In genomic region chr7:4149209-4150054, GRCm38 (mm10) we compare ENCODE assay signal across 8 mouse cellular contexts. TPM values are rescaled to one million over a fixed set of nuclear protein-coding genes. Genes with fewer than 3 reads are reported as not detected.
DNase-seq lines count a peak whose midpoint lies in the region; ATAC-seq and TF ChIP-seq lines count a peak whose summit lies in the region.

No protein-coding gene starts in this region.

- peaks cover 46% of the 10 kb centered on the region for H3K36me3 ChIP-seq in embryonic facial prominence, embryonic 12.5 days
- no peaks in the 10 kb centered on the region for H3K36me3 ChIP-seq in heart, adult 2 months (ENCODE audit: control insufficient read depth, insufficient read depth, low read length)
- peaks cover 52% of the 10 kb centered on the region for H3K36me3 ChIP-seq in limb, embryonic 14.5 days (ENCODE audit: control insufficient read depth, insufficient read depth, low read length)
- peaks cover 26% of the 10 kb centered on the region for H3K36me3 ChIP-seq in midbrain, embryonic 16.5 days (ENCODE audit: control insufficient read depth, insufficient read depth, low read length)

- intact Hi-C loops in heart, adult 2 months (cut with DNase I) = loop anchor here (2.0 to 10.0 kb wide), 3 partner anchors 15 to 765 kb away; partner anchors contain the start of genes Cdc42ep5 and Zfp628

- H3K4me3 ChIP-seq in embryonic facial prominence, embryonic 12.5 days = peak overlapping the region; percentile 68
- H3K4me3 ChIP-seq in heart, adult 2 months = peak overlapping the region; percentile 64
- H3K4me3 ChIP-seq in limb, embryonic 14.5 days (replicated peaks; ENCODE audit: low read length) = peak overlapping the region; percentile 52
- peak overlapping the region; percentile 82 for H3K4me3 ChIP-seq in midbrain, embryonic 16.5 days (ENCODE audit: low read depth, low read length)

- WGBS in embryonic facial prominence, embryonic 12.5 days = under 1% methylated on average over 64 of the region's 64 CpGs
- WGBS in heart, adult 2 months = under 1% methylated on average over 64 of the region's 64 CpGs
- 2% methylated on average over 64 of the region's 64 CpGs for whole genome bisulfite sequencing in limb, embryonic 14.5 days
- under 1% methylated on average over 64 of the region's 64 CpGs for WGBS in midbrain, embryonic 16.5 days

- H3K4me2 ChIP-seq in embryonic facial prominence, embryonic 12.5 days (replicated peaks) = peak overlapping the region; percentile 85
- H3K4me2 ChIP-seq in limb, embryonic 14.5 days (replicated peaks; ENCODE audit: low read depth, low read length, severe bottlenecking) = peak overlapping the region; percentile 68
- peak overlapping the region; percentile 100 for H3K4me2 ChIP-seq in midbrain, embryonic 16.5 days (ENCODE audit: low read length)

- 0 out of 2 replicates have a peak, but pooled peaks have one; percentile 17 for TF ChIP-seq EP300 in heart, adult 2 months (IDR thresholded peaks at IDR 0.05; ENCODE audit: insufficient read depth, low read depth, low read length)

- DNase-seq in 3134 (ENCODE audit: extremely low read depth, insufficient read length, low spot score) = peak; percentile 87
- peak; percentile 80 for DNase-seq in adrenal gland, postnatal 25 days
- peak; percentile 90 to 92 for DNase-seq in heart, adult 2 months
- DNase-seq in kidney, adult 8-10 months = peak; percentile 81
- DNase-seq in limb, embryonic 14.5 days (ENCODE audit: low spot score) = peak; percentile 83
- peak; percentile 76 to 79 for DNase-seq in spleen, postnatal 10 days (ENCODE audit: low spot score in 2 of 2)

- no peak for TF ChIP-seq CTCF in heart, adult 2 months (IDR thresholded peaks at IDR 0.05)

- H3K27ac ChIP-seq in embryonic facial prominence, embryonic 12.5 days = peak overlapping the region; percentile 88
- peak overlapping the region; percentile 99 for H3K27ac ChIP-seq in heart, adult 2 months
- H3K27ac ChIP-seq in limb, embryonic 14.5 days (replicated peaks; ENCODE audit: low read depth, low read length) = peak overlapping the region; percentile 86
- peak overlapping the region; percentile 92 for H3K27ac ChIP-seq in midbrain, embryonic 16.5 days (ENCODE audit: low read length)

- no peaks in the 10 kb centered on the region for H3K9me3 ChIP-seq in embryonic facial prominence, embryonic 12.5 days
- H3K9me3 ChIP-seq in limb, embryonic 14.5 days (ENCODE audit: control insufficient read depth, low read length) = no peaks in the 10 kb centered on the region
- no peaks in the 10 kb centered on the region for H3K9me3 ChIP-seq in midbrain, embryonic 16.5 days (replicated peaks; ENCODE audit: control insufficient read depth, low read length, poor library complexity, severe bottlenecking)

- ATAC-seq in embryonic facial prominence, embryonic 12.5 days (ENCODE audit: insufficient number of reproducible peaks, insufficient read depth, low FRiP score, low TSS enrichment) = peak; percentile 42
- peak; percentile 65 for ATAC-seq in limb, embryonic 14.5 days (ENCODE audit: low FRiP score, low read depth)
- ATAC-seq in midbrain, embryonic 16.5 days = peak; percentile 76

- peaks cover 23% of the 10 kb centered on the region for H3K4me1 ChIP-seq in embryonic facial prominence, embryonic 12.5 days
- H3K4me1 ChIP-seq in heart, adult 2 months (ENCODE audit: control insufficient read depth, insufficient read depth, low read length) = peaks cover 4% of the 10 kb centered on the region
- H3K4me1 ChIP-seq in limb, embryonic 14.5 days (ENCODE audit: control insufficient read depth, insufficient read depth, low read length) = peaks cover 18% of the 10 kb centered on the region
- H3K4me1 ChIP-seq in midbrain, embryonic 16.5 days (ENCODE audit: control insufficient read depth, insufficient read depth, low read length) = peaks cover 25% of the 10 kb centered on the region

- no peaks in the 10 kb centered on the region for H3K79me2 ChIP-seq in heart, adult 2 months (replicated peaks; ENCODE audit: control insufficient read depth, insufficient read depth, low read length)

- TF ChIP-seq POLR2A in heart, adult 2 months (IDR thresholded peaks at IDR 0.05; ENCODE audit: insufficient read depth, low read depth, low read length) = peak; percentile 81
- TF ChIP-seq POLR2A in limb, embryonic 14.5 days (IDR thresholded peaks at IDR 0.05; ENCODE audit: borderline replicate concordance, extremely low read depth, insufficient read depth, insufficient read length) = no peak

- peaks cover 16% of the 10 kb centered on the region for H3K27me3 ChIP-seq in embryonic facial prominence, embryonic 12.5 days
- no peaks in the 10 kb centered on the region for H3K27me3 ChIP-seq in heart, adult 2 months (ENCODE audit: control insufficient read depth, insufficient read depth, low read length)
- peaks cover 11% of the 10 kb centered on the region; the same call in 1 of the 2 replicates for H3K27me3 ChIP-seq in limb, embryonic 14.5 days (ENCODE audit: control insufficient read depth, insufficient read depth, low read length)
- peaks cover 10% of the 10 kb centered on the region for H3K27me3 ChIP-seq in midbrain, embryonic 16.5 days (ENCODE audit: control insufficient read depth, insufficient read depth, low read depth, low read length)

- H3K9ac ChIP-seq in embryonic facial prominence, embryonic 12.5 days = peak overlapping the region; percentile 68
- H3K9ac ChIP-seq in heart, adult 2 months (ENCODE audit: low read depth, low read length) = peak overlapping the region; percentile 93
- peak overlapping the region; percentile 77 for H3K9ac ChIP-seq in limb, embryonic 14.5 days (ENCODE audit: low read depth, low read length, severe bottlenecking)
- peak overlapping the region; percentile 93 for H3K9ac ChIP-seq in midbrain, embryonic 16.5 days (ENCODE audit: low read depth, low read length)

RNA-seq across cellular contexts. Expression of gene Leng9, which starts 0.7 kb away (rescaled TPM):
- total RNA-seq in adrenal gland, postnatal 25 days (2021) = 11.5 and 12.2 TPM in 2 replicates
- polyA plus RNA-seq in embryonic facial prominence, embryonic 12.5 days (2016; fragmentation: Nextera tagmentation; extraction: Ambion mirVana) = 2.8 and 4.0 TPM in 2 replicates
- total RNA-seq in heart, adult 2 months (2021) = 1 to 10 TPM; 2.2 to 3.7 TPM
- polyA plus RNA-seq in heart, adult 2 months (2012; rRNA removed) = 3.3 TPM in 2 replicates
- 3.6 and 3.9 TPM in 2 replicates for polyA plus RNA-seq in limb, embryonic 14.5 days (2012; rRNA removed)
- 3.4 and 3.9 TPM in 2 replicates for polyA plus RNA-seq in limb, embryonic 14.5 days (2014; fragmentation: Nextera tagmentation; extraction: Ambion mirVana)
- polyA plus RNA-seq in midbrain, embryonic 16.5 days (2015; fragmentation: Nextera tagmentation; extraction: Ambion mirVana) = 4.9 and 5.3 TPM in 2 replicates

RNA-seq across cellular contexts. Expression of gene Leng8, which starts 12.6 kb away (rescaled TPM):
- total RNA-seq in adrenal gland, postnatal 25 days (2021) = 131 and 169 TPM in 2 replicates
- 80.6 and 80.7 TPM in 2 replicates for polyA plus RNA-seq in embryonic facial prominence, embryonic 12.5 days (2016; fragmentation: Nextera tagmentation; extraction: Ambion mirVana)
- total RNA-seq in heart, adult 2 months (2021) = 10 to 100 TPM; 31.2 to 36.4 TPM
- polyA plus RNA-seq in heart, adult 2 months (2012; rRNA removed) = 263 and 281 TPM in 2 replicates
- polyA plus RNA-seq in limb, embryonic 14.5 days (2012; rRNA removed) = 365 and 505 TPM in 2 replicates
- 45.8 and 53.6 TPM in 2 replicates for polyA plus RNA-seq in limb, embryonic 14.5 days (2014; fragmentation: Nextera tagmentation; extraction: Ambion mirVana)
- polyA plus RNA-seq in midbrain, embryonic 16.5 days (2015; fragmentation: Nextera tagmentation; extraction: Ambion mirVana) = 81.8 and 83.3 TPM in 2 replicates

RNA-seq across cellular contexts. Expression of gene Cdc42ep5, which starts 15.2 kb away (rescaled TPM):
- total RNA-seq in adrenal gland, postnatal 25 days (2021) = 42.7 and 45.5 TPM in 2 replicates
- 54.8 and 59.5 TPM in 2 replicates for polyA plus RNA-seq in embryonic facial prominence, embryonic 12.5 days (2016; fragmentation: Nextera tagmentation; extraction: Ambion mirVana)
- total RNA-seq in heart, adult 2 months (2021) = 1 to 10 TPM; 3.1 to 5.8 TPM
- polyA plus RNA-seq in heart, adult 2 months (2012; rRNA removed) = 7.3 and 10.7 TPM in 2 replicates
- polyA plus RNA-seq in limb, embryonic 14.5 days (2012; rRNA removed) = 79.3 and 96.0 TPM in 2 replicates
- 83.2 and 89.0 TPM in 2 replicates for polyA plus RNA-seq in limb, embryonic 14.5 days (2014; fragmentation: Nextera tagmentation; extraction: Ambion mirVana)
- polyA plus RNA-seq in midbrain, embryonic 16.5 days (2015; fragmentation: Nextera tagmentation; extraction: Ambion mirVana) = 4.7 and 5.1 TPM in 2 replicates

RNA-seq across cellular contexts. Expression of gene Ttyh1, which starts 30.2 kb away (rescaled TPM):
- 2.0 and 2.3 TPM in 2 replicates for total RNA-seq in adrenal gland, postnatal 25 days (2021)
- polyA plus RNA-seq in embryonic facial prominence, embryonic 12.5 days (2016; fragmentation: Nextera tagmentation; extraction: Ambion mirVana) = 10.8 and 16.3 TPM in 2 replicates
- total RNA-seq in heart, adult 2 months (2021) = 1 to 10 TPM in 1 of 2 experiments, under 1 TPM in 1; 0.91 to 2.6 TPM
- polyA plus RNA-seq in heart, adult 2 months (2012; rRNA removed) = 2.8 and 5.1 TPM in 2 replicates
- 4.4 and 4.8 TPM in 2 replicates for polyA plus RNA-seq in limb, embryonic 14.5 days (2012; rRNA removed)
- polyA plus RNA-seq in limb, embryonic 14.5 days (2014; fragmentation: Nextera tagmentation; extraction: Ambion mirVana) = 1.9 and 2.6 TPM in 2 replicates
- polyA plus RNA-seq in midbrain, embryonic 16.5 days (2015; fragmentation: Nextera tagmentation; extraction: Ambion mirVana) = 122 and 158 TPM in 2 replicates

Comparison
In these comparisons a context has a peak if more than half of its experiments do, and no peak if none do; other contexts are left out.
1. Peak in every context shown above with its lines: DNase-seq, ATAC-seq, H3K4me3 ChIP-seq and H3K27ac ChIP-seq.